Mouse (Mus musculus): ENCODE measurements around the gene Ifitm3. TPM values are rescaled to one million over a fixed set of nuclear protein-coding genes. Genes with fewer than 3 reads are reported as not detected.

The Ifitm3 gene
- polyA plus RNA-seq, 1 experiment from 2014 or later = 164 TPM

GRCm38 (mm10) chr7:140960026-140960425 lies 50.5 kb downstream of the Ifitm3 start:
- Histone ChIP-seq H3K4me3 (ENCODE audit: low read depth, low read length) (no peak overlapping the region), H3K4me2 (no peak overlapping the region), H3K27me3 (ENCODE audit: insufficient read depth, low read length) (no peaks in the 10 kb centered on the region), H3K27ac (ENCODE audit: low read depth) (no peak overlapping the region), H3K4me1 (ENCODE audit: insufficient read depth) (peaks cover 9% of the 10 kb centered on the region), H3K9me3 (ENCODE audit: low read depth, low read length) (no peaks in the 10 kb centered on the region), H3K9ac (no peak overlapping the region), H3K36me3 (ENCODE audit: insufficient read depth) (no peaks in the 10 kb centered on the region)
- 76% methylated on average over 5 of the region's 5 CpGs for WGBS
- DNase-seq = no peak
- TF ChIP-seq CTCF (IDR thresholded peaks at IDR 0.05; ENCODE audit: low read depth) = no peak
- no peak for ATAC-seq (ENCODE audit: insufficient read depth)

Other genes with a start within 250 kb of the Ifitm3 start
- 0.09 TPM in 1 of 2 replicates, not detected in the other for gene Cyp2e1, start 247.0 kb downstream of the Ifitm3 start, polyA plus RNA-seq (2014; fragmentation: Nextera tagmentation; extraction: Ambion mirVana)
- 0.68 TPM in 1 of 2 replicates, not detected in the other for gene Syce1, start 222.9 kb downstream of the Ifitm3 start, polyA plus RNA-seq (2014; fragmentation: Nextera tagmentation; extraction: Ambion mirVana)
- 0.77 and 0.83 TPM in 2 replicates for gene Zfp941, start 188.6 kb downstream of the Ifitm3 start, polyA plus RNA-seq (2014; fragmentation: Nextera tagmentation; extraction: Ambion mirVana)
- gene Urah, start 175.8 kb downstream of the Ifitm3 start, polyA plus RNA-seq (2014; fragmentation: Nextera tagmentation; extraction: Ambion mirVana) = 2.2 and 3.2 TPM in 2 replicates
- not detected in 2 replicates for gene Scgb1c1, start 165.2 kb downstream of the Ifitm3 start, polyA plus RNA-seq (2014; fragmentation: Nextera tagmentation; extraction: Ambion mirVana)
- gene Odf3, start 163.0 kb downstream of the Ifitm3 start, polyA plus RNA-seq (2014; fragmentation: Nextera tagmentation; extraction: Ambion mirVana) = 0.18 TPM in 1 of 2 replicates, not detected in the other
- gene Gm45785, start 154.4 kb downstream of the Ifitm3 start, polyA plus RNA-seq (2014; fragmentation: Nextera tagmentation; extraction: Ambion mirVana) = not detected in 2 replicates
- gene Ric8a, start 153.8 kb downstream of the Ifitm3 start, polyA plus RNA-seq (2014; fragmentation: Nextera tagmentation; extraction: Ambion mirVana) = 53.8 and 54.8 TPM in 2 replicates
- 40.9 and 47.0 TPM in 2 replicates for gene Bet1l, start 153.2 kb downstream of the Ifitm3 start, polyA plus RNA-seq (2014; fragmentation: Nextera tagmentation; extraction: Ambion mirVana)
- gene Psmd13, start 128.8 kb downstream of the Ifitm3 start, polyA plus RNA-seq (2014; fragmentation: Nextera tagmentation; extraction: Ambion mirVana) = 139 and 167 TPM in 2 replicates
- 16.6 and 18.2 TPM in 2 replicates for gene Sirt3, start 128.5 kb downstream of the Ifitm3 start, polyA plus RNA-seq (2014; fragmentation: Nextera tagmentation; extraction: Ambion mirVana)
- gene Cox8b, start 110.3 kb downstream of the Ifitm3 start, polyA plus RNA-seq (2014; fragmentation: Nextera tagmentation; extraction: Ambion mirVana) = 1.7 TPM in 1 of 2 replicates, not detected in the other
- 0.08 TPM in 1 of 2 replicates, not detected in the other for gene Nlrp6, start 89.9 kb downstream of the Ifitm3 start, polyA plus RNA-seq (2014; fragmentation: Nextera tagmentation; extraction: Ambion mirVana)
- 20.7 and 22.6 TPM in 2 replicates for gene Pgghg, start 69.4 kb downstream of the Ifitm3 start, polyA plus RNA-seq (2014; fragmentation: Nextera tagmentation; extraction: Ambion mirVana)
- gene Ifitm5, start 60.5 kb downstream of the Ifitm3 start, polyA plus RNA-seq (2014; fragmentation: Nextera tagmentation; extraction: Ambion mirVana) = 1.0 and 1.3 TPM in 2 replicates
- gene Gm45717, start 54.8 kb downstream of the Ifitm3 start, polyA plus RNA-seq (2014; fragmentation: Nextera tagmentation; extraction: Ambion mirVana) = not detected in 2 replicates
- 1,035 and 1,087 TPM in 2 replicates for gene Ifitm2, start 54.8 kb downstream of the Ifitm3 start, polyA plus RNA-seq (2014; fragmentation: Nextera tagmentation; extraction: Ambion mirVana)
- gene Ifitm1, start 43.5 kb downstream of the Ifitm3 start, polyA plus RNA-seq (2014; fragmentation: Nextera tagmentation; extraction: Ambion mirVana) = 35.4 and 42.5 TPM in 2 replicates
- 0.49 and 1.1 TPM in 2 replicates for gene Ifitm6, start 7.2 kb upstream of the Ifitm3 start, polyA plus RNA-seq (2014; fragmentation: Nextera tagmentation; extraction: Ambion mirVana)
- not detected in 2 replicates for gene Gm17387, start 18.4 kb upstream of the Ifitm3 start, polyA plus RNA-seq (2014; fragmentation: Nextera tagmentation; extraction: Ambion mirVana)
- 5.6 and 7.1 TPM in 2 replicates for gene B4galnt4, start 50.3 kb upstream of the Ifitm3 start, polyA plus RNA-seq (2014; fragmentation: Nextera tagmentation; extraction: Ambion mirVana)
- 7.5 and 8.7 TPM in 2 replicates for gene Pkp3, start 67.4 kb upstream of the Ifitm3 start, polyA plus RNA-seq (2014; fragmentation: Nextera tagmentation; extraction: Ambion mirVana)
- gene Sigirr, start 89.8 kb upstream of the Ifitm3 start, polyA plus RNA-seq (2014; fragmentation: Nextera tagmentation; extraction: Ambion mirVana) = 7.8 and 9.8 TPM in 2 replicates
- gene Ano9, start 107.0 kb upstream of the Ifitm3 start, polyA plus RNA-seq (2014; fragmentation: Nextera tagmentation; extraction: Ambion mirVana) = 4.2 and 4.3 TPM in 2 replicates
- gene Ptdss2, start 111.6 kb upstream of the Ifitm3 start, polyA plus RNA-seq (2014; fragmentation: Nextera tagmentation; extraction: Ambion mirVana) = 50.6 and 57.7 TPM in 2 replicates
- 124 and 130 TPM in 2 replicates for gene Rnh1, start 162.1 kb upstream of the Ifitm3 start, polyA plus RNA-seq (2014; fragmentation: Nextera tagmentation; extraction: Ambion mirVana)
- 85.8 and 97.4 TPM in 2 replicates for gene Hras, start 183.2 kb upstream of the Ifitm3 start, polyA plus RNA-seq (2014; fragmentation: Nextera tagmentation; extraction: Ambion mirVana)
- 3.8 and 4.3 TPM in 2 replicates for gene Lrrc56, start 183.4 kb upstream of the Ifitm3 start, polyA plus RNA-seq (2014; fragmentation: Nextera tagmentation; extraction: Ambion mirVana)
- gene Lmntd2, start 203.3 kb upstream of the Ifitm3 start, polyA plus RNA-seq (2014; fragmentation: Nextera tagmentation; extraction: Ambion mirVana) = 0.74 and 1.4 TPM in 2 replicates
- 38.9 and 41.1 TPM in 2 replicates for gene Rassf7, start 205.1 kb upstream of the Ifitm3 start, polyA plus RNA-seq (2014; fragmentation: Nextera tagmentation; extraction: Ambion mirVana)
- gene Phrf1, start 218.0 kb upstream of the Ifitm3 start, polyA plus RNA-seq (2014; fragmentation: Nextera tagmentation; extraction: Ambion mirVana) = 80.7 and 85.4 TPM in 2 replicates

Measured in lung, embryonic 14.5 days (tissue).